Mouse (Mus musculus) spleen, adult 2 months (tissue): ENCODE data around the gene Gm28051. TPM values are rescaled to one million over a fixed set of nuclear protein-coding genes. Genes with fewer than 3 reads are reported as not detected.

Experiments
- DNase-seq, 2 experiments: peaks; one replicate each; pipeline versions ENCODE4 v3.0.0 to v3.0.0-alpha.2; 2012 to 2021; ENCODE audit warnings: low spot score in 2 of 2, low read depth in 1 of 2
- H3K27ac ChIP-seq: fragments of 200-500 bp; 2 replicates; pipeline ENCODE4 v1.5.1; 2012; ENCODE audit warnings: low read length, inconsistent platforms; ENCODE audit not compliant: insufficient read depth
- H3K27me3 ChIP-seq: fragments of 200-500 bp; 2 replicates; pipeline ENCODE4 v1.6.1; 2012; ENCODE audit warnings: mild to moderate bottlenecking, moderate library complexity, low read length, inconsistent platforms; ENCODE audit not compliant: control insufficient read depth, insufficient read depth
- H3K36me3 ChIP-seq: fragments of 200-500 bp; 2 replicates; pipeline ENCODE4 v1.6.1; 2012; ENCODE audit warnings: mild to moderate bottlenecking, low read length, inconsistent platforms; ENCODE audit not compliant: control insufficient read depth, insufficient read depth
- H3K4me1 ChIP-seq: fragments of 200-500 bp; 2 replicates; pipeline ENCODE4 v1.6.1; 2011; ENCODE audit warnings: inconsistent platforms; ENCODE audit not compliant: control insufficient read depth, insufficient read depth, insufficient read length
- H3K4me3 ChIP-seq: fragments of 200-500 bp; 2 replicates; pipeline ENCODE4 v1.5.1; 2011; ENCODE audit warnings: mild to moderate bottlenecking, inconsistent platforms; ENCODE audit not compliant: insufficient read depth, insufficient read length; ENCODE audit errors: extremely low read depth
- CTCF ChIP-seq: fragments of 200-500 bp; IDR thresholded peaks from 2 replicates; pipeline ENCODE4 v1.5.1; 2011; ENCODE audit warnings: mild to moderate bottlenecking, inconsistent platforms; ENCODE audit not compliant: insufficient read depth, insufficient read length, insufficient replicate concordance; ENCODE audit errors: extremely low read depth
- POLR2A ChIP-seq: fragments of 200-500 bp; IDR thresholded peaks from 2 replicates; pipeline ENCODE4 v1.6.1; 2011; ENCODE audit warnings: low read depth, low read length, inconsistent platforms
- WGBS: fragments of 180-500 bp; shearing (Covaris S2); methylation state at CpG from one replicate; pipeline ENCODE4 v1.1.7; 2018; 5-methylcytosine and 5-hydroxymethylcytosine counted together
- polyA plus RNA-seq: library from polyadenylated mRNA; depleted of rRNA; stranded (reverse); fragments of >200 nt; gene quantifications from 2 replicates; pipeline ENCODE4 v1.2.3, GENCODE M21; 2012; rRNA removed

Gm28051 gene
- polyA plus RNA-seq, 1 experiment: not detected

DNA sequence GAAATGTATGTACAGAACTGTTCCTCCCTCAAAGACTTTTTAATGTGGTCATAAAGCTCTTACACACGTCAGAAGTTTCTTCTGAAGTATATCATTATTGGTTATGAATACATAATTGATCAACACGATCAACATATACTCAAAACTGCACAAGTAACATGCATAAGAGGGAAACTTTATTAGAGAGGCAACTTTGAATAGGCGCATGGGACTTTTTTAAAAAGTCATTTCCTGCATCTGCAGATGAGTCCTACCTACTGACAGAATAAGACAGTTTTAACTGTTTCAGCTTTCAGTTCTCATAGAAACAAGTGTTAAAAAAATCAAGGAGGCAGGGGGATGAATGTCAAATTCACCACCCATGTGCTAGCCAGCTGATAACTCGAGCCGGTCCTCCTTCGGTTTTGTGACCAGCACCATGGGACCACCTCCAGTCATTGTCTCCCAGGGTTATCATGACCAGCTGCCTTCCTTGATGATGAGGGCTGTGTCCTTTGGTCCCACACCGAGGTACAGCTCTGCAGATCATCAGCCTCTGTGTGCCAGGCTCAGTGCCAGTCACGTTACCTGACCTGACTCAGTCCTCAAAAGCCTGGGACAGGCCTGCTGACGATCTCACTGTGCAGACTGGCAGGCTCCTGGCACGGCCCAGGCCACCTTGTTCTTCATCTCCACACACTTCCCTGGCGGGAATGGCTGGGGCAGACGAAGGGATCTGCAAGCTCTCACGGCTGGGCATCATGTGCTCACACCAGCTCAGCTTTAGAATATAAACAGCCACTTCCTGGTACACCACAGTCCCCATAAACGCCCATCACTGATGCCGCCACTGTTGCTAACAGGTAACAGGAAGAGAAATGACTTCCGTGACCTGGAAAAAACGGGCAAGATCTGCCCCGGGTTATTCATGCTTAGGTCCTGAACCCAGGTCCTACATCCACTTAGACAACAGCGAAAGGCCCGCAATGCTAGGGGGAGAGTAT is 84.4 kb downstream of the Gm28051 start:
- Histone ChIP-seq H3K27me3 (no peaks in the 10 kb centered on the region), H3K36me3 (no peaks in the 10 kb centered on the region), H3K4me3 (no peak overlapping the region), H3K27ac (peak overlapping the region; percentile 57), H3K4me1 (peaks cover 38% of the 10 kb centered on the region; the same call in 1 of the 2 replicates)
- DNase-seq: peak in 1 of 2 experiments; percentile 26
- TF ChIP-seq POLR2A (no peak), CTCF (no peak)
- WGBS: 37% methylated on average over 20 of the region's 20 CpGs

- H3K27ac ChIP-seq: 0 out of 2 replicates have a peak overlapping the region, but pooled peaks have one; percentile 38
- H3K4me3 ChIP-seq: no peak overlapping the region
- no peak for TF ChIP-seq CTCF
- no peak for TF ChIP-seq POLR2A
- DNase-seq: no peak
- WGBS: 10% methylated on average over 8 of the region's 8 CpGs
- no peaks in the 10 kb centered on the region for H3K36me3 ChIP-seq
- no peaks in the 10 kb centered on the region for H3K27me3 ChIP-seq
- H3K4me1 ChIP-seq: peaks cover 38% of the 10 kb centered on the region; the same call in 1 of the 2 replicates
Observed at GRCm38 (mm10) chr12:102672176-102672575, 85.4 kb downstream of the Gm28051 start.

DNA sequence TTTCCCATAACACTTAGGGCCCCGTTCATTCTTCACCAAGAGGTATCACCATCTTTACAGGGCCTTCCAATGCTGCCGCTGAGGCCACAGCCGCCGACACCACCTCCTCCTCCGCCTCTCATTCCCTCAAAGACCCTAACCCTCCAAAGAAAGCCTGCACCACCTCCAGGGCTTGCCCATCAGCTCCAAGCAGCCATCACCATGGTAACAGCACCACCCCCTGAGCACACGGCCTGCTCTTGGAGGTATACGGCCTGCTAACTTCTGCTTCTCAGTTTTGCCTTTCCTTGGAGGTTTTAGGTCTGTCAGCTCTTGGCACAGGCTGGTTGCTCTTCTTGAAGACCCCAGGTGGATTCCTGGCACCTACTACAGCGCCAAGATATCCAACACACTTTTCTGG is 86.7 kb downstream of the Gm28051 start:
- Histone ChIP-seq H3K36me3 (no peaks in the 10 kb centered on the region), H3K4me1 (peaks cover 38% of the 10 kb centered on the region; the same call in 1 of the 2 replicates), H3K4me3 (no peak overlapping the region), H3K27ac (no peak overlapping the region), H3K27me3 (no peaks in the 10 kb centered on the region)
- no peak for DNase-seq
- 72% methylated on average over 8 of the region's 8 CpGs for WGBS
- TF ChIP-seq CTCF: no peak

Other genes starting within 250 kb of the Gm28051 start
- 0.12 TPM in 1 of 2 replicates, not detected in the other for gene Chga, start 202.8 kb downstream of the Gm28051 start, polyA plus RNA-seq
- 21.1 and 22.2 TPM in 2 replicates for gene Itpk1, start 52.8 kb downstream of the Gm28051 start, polyA plus RNA-seq
- 0.32 and 0.40 TPM in 2 replicates for gene Moap1, start 14.1 kb downstream of the Gm28051 start, polyA plus RNA-seq
- 1.8 and 2.6 TPM in 2 replicates for gene Tmem251, start 14.0 kb downstream of the Gm28051 start, polyA plus RNA-seq
- 11.3 and 13.7 TPM in 2 replicates for gene Gon7, start within 50 bp of the Gm28051 start, polyA plus RNA-seq
- 9.3 and 10.3 TPM in 2 replicates for gene Ubr7, start 202 bp upstream of the Gm28051 start, polyA plus RNA-seq
- gene Gm20604, start 907 bp upstream of the Gm28051 start, polyA plus RNA-seq: 0.86 and 0.93 TPM in 2 replicates
- gene Btbd7, start 120.7 kb upstream of the Gm28051 start, polyA plus RNA-seq: 7.0 and 8.2 TPM in 2 replicates
- gene Cox8c, start 141.6 kb upstream of the Gm28051 start, polyA plus RNA-seq: not detected in 2 replicates
- 0.08 and 0.12 TPM in 2 replicates for gene Unc79, start 191.1 kb upstream of the Gm28051 start, polyA plus RNA-seq